Mouse (Mus musculus) heart, postnatal 0 days (tissue): ENCODE results near the gene Map3k4.
"Not testable (repeated sequence)": the region's sequence is repeated elsewhere in the genome, so short reads cannot be mapped to it uniquely, and the experiment has no call there.

Experiments used
- CTCF ChIP-seq: IDR thresholded peaks from 2 replicates; pipeline ENCODE4 v1.5.1; 2016; ENCODE audit warnings: antibody characterized with exemption, control low read depth, low read depth
- EP300 ChIP-seq: IDR thresholded peaks from 2 replicates; pipeline ENCODE4 v1.6.1; 2016; ENCODE audit warnings: antibody characterized with exemption, low read depth

- not testable (repeated sequence) for TF ChIP-seq CTCF, EP300
These were observed 28.8 kb downstream of the Map3k4 start for GRCm38 (mm10) chr17:12289836-12290235.
